Mouse (Mus musculus) neural tube, embryonic 14.5 days (tissue): ENCODE data around the gene Tmem160. TPM values are rescaled to one million over a fixed set of nuclear protein-coding genes. Genes with fewer than 3 reads are reported as not detected.

Experiments used
- ATAC-seq: fragments of 200-750 bp; cut with Nextera tagmentation; 2 replicates; pipeline ENCODE4 v1.8.0; 2017; ENCODE audit warnings: low read depth, mild to moderate bottlenecking, moderate TSS enrichment, moderate library complexity
- H3K27ac ChIP-seq: fragments of 300-500 bp; sonication (generic); 2 replicates; pipeline ENCODE4 v1.5.1; 2014; ENCODE audit warnings: low read depth, mild to moderate bottlenecking, control low read depth, low read length, moderate library complexity, mixed read lengths
- H3K27me3 ChIP-seq: fragments of 300-500 bp; sonication (generic); 2 replicates; pipeline ENCODE4 v1.6.1; 2014; ENCODE audit warnings: low read length; ENCODE audit not compliant: control insufficient read depth, insufficient read depth
- H3K36me3 ChIP-seq: fragments of 300-500 bp; sonication (generic); 2 replicates; pipeline ENCODE4 v1.6.1; 2014; ENCODE audit warnings: low read length, mixed read lengths; ENCODE audit not compliant: control insufficient read depth, insufficient read depth
- H3K4me1 ChIP-seq: fragments of 300-500 bp; sonication (generic); 2 replicates; pipeline ENCODE4 v1.6.1; 2014; ENCODE audit warnings: low read length; ENCODE audit not compliant: control insufficient read depth, insufficient read depth
- H3K4me2 ChIP-seq: fragments of 300-500 bp; sonication (generic); 2 replicates; pipeline ENCODE4 v1.6.1; 2014; ENCODE audit warnings: mild to moderate bottlenecking, low read depth, low read length, control low read depth
- H3K4me3 ChIP-seq: fragments of 300-500 bp; sonication (generic); 2 replicates; pipeline ENCODE4 v1.5.1; 2014; ENCODE audit warnings: low read depth, low read length, control low read depth, mixed read lengths
- H3K9ac ChIP-seq: fragments of 300-500 bp; sonication (generic); replicated peaks from 2 replicates; pipeline ENCODE4 v1.6.1; 2014; ENCODE audit warnings: low read depth, mild to moderate bottlenecking, control low read depth, low read length, mixed read lengths
- H3K9me3 ChIP-seq: fragments of 300-500 bp; sonication (generic); 2 replicates; pipeline ENCODE4 v1.6.1; 2016; ENCODE audit warnings: low read length; ENCODE audit not compliant: control insufficient read depth
- WGBS: fragments of 180-500 bp; shearing (Covaris S2); extraction: QIAGEN DNeasy Blood & Tissue Kit; methylation state at CpG from one replicate; pipeline ENCODE4 v1.1.7; 2014; 5-methylcytosine and 5-hydroxymethylcytosine counted together
- polyA plus RNA-seq: library from polyadenylated mRNA; unstranded; fragments of >200 nt; fragmentation: Nextera tagmentation; extraction: Ambion mirVana; gene quantifications from 2 replicates; pipeline ENCODE4 v1.2.1, GENCODE M21; 2014

Gene Tmem160
- polyA plus RNA-seq, 1 experiment from 2014 or later: 70.4 TPM

DNA sequence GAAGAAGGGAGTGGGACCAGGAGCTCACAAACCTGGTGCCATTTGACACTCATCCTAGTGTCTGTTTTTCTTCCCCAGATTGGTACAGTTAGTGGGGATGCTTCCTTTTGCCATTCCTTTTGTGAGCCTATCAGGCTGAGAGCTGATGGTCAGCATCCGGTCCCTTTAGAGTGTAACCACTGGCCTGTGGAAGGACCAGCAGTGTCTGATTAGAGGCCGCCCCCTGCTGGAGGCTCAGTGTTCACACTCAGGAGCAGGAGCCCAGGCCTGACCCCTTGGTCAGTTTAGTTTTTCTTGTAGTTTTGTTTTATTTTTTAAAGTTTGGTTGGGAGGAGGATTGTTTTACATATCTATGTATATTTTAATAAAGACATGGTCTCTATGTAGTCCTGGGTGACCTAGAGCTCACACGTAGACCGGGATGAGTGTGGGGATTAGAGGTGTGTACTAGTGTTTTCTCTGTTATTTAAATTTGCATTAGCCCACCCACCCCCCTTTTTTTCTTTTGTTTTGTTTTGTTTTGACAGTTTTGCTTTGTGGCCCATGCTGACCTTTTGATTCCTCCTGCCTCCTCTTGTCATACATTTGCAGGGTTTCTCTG is 26.4 kb upstream of the Tmem160 start:
- H3K27me3 ChIP-seq: no peaks in the 10 kb centered on the region
- peaks cover 89% of the 10 kb centered on the region for H3K36me3 ChIP-seq
- 58% methylated on average over 4 of the region's 4 CpGs for WGBS
- no peaks in the 10 kb centered on the region for H3K4me1 ChIP-seq
- no peak overlapping the region for H3K4me2 ChIP-seq
- H3K9me3 ChIP-seq: no peaks in the 10 kb centered on the region
- no peak overlapping the region for H3K9ac ChIP-seq
- no peak overlapping the region for H3K27ac ChIP-seq
- no peak overlapping the region for H3K4me3 ChIP-seq
- peak; percentile 77; the same call in 1 of the 2 replicates for ATAC-seq

- H3K9ac ChIP-seq: no peak overlapping the region
- H3K4me1 ChIP-seq: no peaks in the 10 kb centered on the region
- ATAC-seq: no peak
- H3K4me2 ChIP-seq: no peak overlapping the region
- peaks cover 81% of the 10 kb centered on the region for H3K36me3 ChIP-seq
- H3K27ac ChIP-seq: no peak overlapping the region
- no peak overlapping the region for H3K4me3 ChIP-seq
- H3K27me3 ChIP-seq: no peaks in the 10 kb centered on the region
- H3K9me3 ChIP-seq: no peaks in the 10 kb centered on the region
- 85% methylated on average over 3 of the region's 3 CpGs for WGBS
Observed at GRCm38 (mm10) chr7:16433352-16433971, 19.1 kb upstream of the Tmem160 start.

- whole genome bisulfite sequencing: 87% methylated on average over 9 of the region's 9 CpGs
- no peak for ATAC-seq
- Histone ChIP-seq H3K27me3 (no peaks in the 10 kb centered on the region), H3K4me1 (no peaks in the 10 kb centered on the region), H3K36me3 (peaks cover 66% of the 10 kb centered on the region), H3K9ac (no peak overlapping the region), H3K4me2 (no peak overlapping the region), H3K4me3 (no peak overlapping the region), H3K9me3 (no peaks in the 10 kb centered on the region), H3K27ac (no peak overlapping the region)
Observed at GRCm38 (mm10) chr7:16435088-16435487, 17.5 kb upstream of the Tmem160 start.

DNA sequence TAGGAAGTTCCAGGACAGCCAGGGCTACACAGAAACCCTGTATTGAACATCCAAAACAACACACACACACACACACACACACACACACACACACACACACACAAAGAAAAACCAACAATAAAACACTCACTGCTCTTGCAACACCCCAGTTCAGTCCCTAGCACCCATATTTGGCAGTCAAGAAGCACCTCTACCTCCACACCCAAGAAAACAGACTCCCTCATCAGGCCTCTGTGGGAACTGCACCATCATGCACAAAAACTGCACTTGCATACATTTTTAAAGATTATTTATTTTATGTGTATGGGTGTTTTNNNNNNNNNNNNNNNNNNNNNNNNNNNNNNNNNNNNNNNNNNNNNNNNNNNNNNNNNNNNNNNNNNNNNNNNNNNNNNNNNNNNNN is 11.3 kb upstream of the Tmem160 start:
- Histone ChIP-seq H3K9me3 (no peaks in the 10 kb centered on the region), H3K27ac (no peak overlapping the region), H3K4me1 (no peaks in the 10 kb centered on the region), H3K27me3 (no peaks in the 10 kb centered on the region), H3K9ac (no peak overlapping the region), H3K36me3 (peaks cover 6% of the 10 kb centered on the region; the same call in 1 of the 2 replicates), H3K4me3 (no peak overlapping the region), H3K4me2 (no peak overlapping the region)
- no peak for ATAC-seq

GRCm38 (mm10) chr7:16451656-16452055 is 923 bp upstream of the Tmem160 start:
- Histone ChIP-seq H3K4me1 (peaks cover 5% of the 10 kb centered on the region), H3K27me3 (no peaks in the 10 kb centered on the region), H3K4me3 (no peak overlapping the region), H3K27ac (no peak overlapping the region), H3K9ac (no peak overlapping the region), H3K36me3 (no peaks in the 10 kb centered on the region), H3K4me2 (no peak overlapping the region), H3K9me3 (no peaks in the 10 kb centered on the region)
- ATAC-seq: no peak
- WGBS: 83% methylated on average over 6 of the region's 6 CpGs

- peak; percentile 82 for ATAC-seq
Observed at GRCm38 (mm10) chr7:16453118-16453711, 636 bp downstream of the Tmem160 start.

DNA sequence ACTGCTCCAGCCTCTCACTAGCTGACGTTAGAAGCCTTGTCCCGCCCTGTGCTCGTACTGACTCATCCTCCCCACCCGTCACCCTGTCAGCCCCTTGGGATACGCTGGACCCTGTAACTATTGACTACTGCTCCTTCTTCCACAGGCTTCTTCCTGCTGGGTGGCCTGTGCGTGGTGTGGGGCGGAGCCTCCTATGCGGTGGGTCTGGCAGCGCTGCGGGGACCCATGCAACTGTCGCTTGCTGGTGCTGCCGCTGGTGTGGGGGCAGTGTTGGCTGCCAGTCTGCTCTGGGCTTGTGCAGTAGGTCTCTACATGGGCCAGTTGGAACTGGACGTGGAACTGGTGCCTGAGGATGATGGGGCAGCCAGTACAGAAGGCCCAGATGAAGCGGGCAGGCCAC is 2.4 kb downstream of the Tmem160 start:
- ATAC-seq: no peak
- Histone ChIP-seq H3K27me3 (no peaks in the 10 kb centered on the region), H3K27ac (no peak overlapping the region), H3K9me3 (no peaks in the 10 kb centered on the region), H3K36me3 (no peaks in the 10 kb centered on the region), H3K4me1 (peaks cover 5% of the 10 kb centered on the region), H3K4me2 (no peak overlapping the region), H3K4me3 (no peak overlapping the region), H3K9ac (no peak overlapping the region)
- 96% methylated on average over 14 of the region's 14 CpGs for WGBS

More at GRCm38 (mm10) chr7:16453118-16453711, 636 bp downstream of the Tmem160 start:
- Histone ChIP-seq H3K27me3 (no peaks in the 10 kb centered on the region), H3K9me3 (no peaks in the 10 kb centered on the region), H3K4me3 (peak overlapping the region; percentile 74), H3K4me1 (peaks cover 5% of the 10 kb centered on the region), H3K9ac (peak overlapping the region; percentile 63), H3K36me3 (no peaks in the 10 kb centered on the region), H3K4me2 (peak overlapping the region; percentile 93), H3K27ac (peak overlapping the region; percentile 62)
- 0% methylated on average over 17 of the region's 23 CpGs for WGBS

DNA sequence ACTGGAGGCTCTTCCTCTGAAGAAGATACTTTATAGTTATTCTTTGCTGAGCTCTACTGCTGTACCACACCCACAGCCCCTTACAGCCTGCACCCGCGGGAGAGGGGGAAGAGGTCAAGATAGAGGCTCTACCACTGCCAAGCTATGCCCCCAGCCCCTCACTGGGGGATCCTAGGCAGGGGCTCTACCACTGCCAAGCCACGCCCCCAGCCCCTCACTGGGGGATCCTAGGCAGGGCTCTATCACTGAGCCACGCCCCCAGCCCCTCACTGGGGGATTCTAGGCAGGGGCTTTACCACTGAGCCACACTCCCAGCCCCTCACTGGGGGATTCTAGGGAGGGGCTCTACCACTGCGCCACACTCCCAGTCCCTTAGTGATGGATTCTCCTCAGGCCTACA is 3.7 kb downstream of the Tmem160 start:
- H3K4me2 ChIP-seq: no peak overlapping the region
- 88% methylated on average over 5 of the region's 5 CpGs for WGBS
- no peak overlapping the region for H3K4me3 ChIP-seq
- no peaks in the 10 kb centered on the region for H3K27me3 ChIP-seq
- no peak for ATAC-seq
- no peaks in the 10 kb centered on the region for H3K9me3 ChIP-seq
- no peak overlapping the region for H3K9ac ChIP-seq
- H3K27ac ChIP-seq: no peak overlapping the region
- H3K4me1 ChIP-seq: peaks cover 5% of the 10 kb centered on the region
- no peaks in the 10 kb centered on the region for H3K36me3 ChIP-seq

DNA sequence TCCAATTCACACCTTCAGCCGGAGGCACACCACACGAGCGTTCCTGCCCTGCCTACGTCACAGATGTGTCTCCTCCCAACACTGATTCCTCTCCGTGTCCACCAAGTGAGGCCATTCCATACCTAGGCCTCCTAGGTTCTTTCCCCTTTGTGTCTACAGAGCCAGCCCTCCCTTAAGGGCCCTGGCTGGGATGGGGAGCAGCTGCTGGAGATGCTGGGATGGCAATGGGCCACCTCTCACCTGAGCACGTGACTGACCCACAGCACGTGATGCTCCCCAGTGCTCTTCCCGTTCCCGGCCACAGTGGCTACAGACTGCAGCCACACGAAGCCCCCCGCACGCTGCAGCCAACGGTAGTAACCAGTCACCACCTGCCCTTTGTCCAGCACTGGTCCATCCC is 8.0 kb downstream of the Tmem160 start:
- Histone ChIP-seq H3K4me3 (no peak overlapping the region), H3K4me2 (no peak overlapping the region), H3K36me3 (no peaks in the 10 kb centered on the region), H3K27ac (no peak overlapping the region), H3K9ac (no peak overlapping the region), H3K4me1 (no peaks in the 10 kb centered on the region), H3K27me3 (no peaks in the 10 kb centered on the region), H3K9me3 (no peaks in the 10 kb centered on the region)
- 65% methylated on average over 13 of the region's 13 CpGs for WGBS
- no peak for ATAC-seq
